Comparison of ENCODE assay signal across 8 mouse cellular contexts in the genomic region with DNA sequence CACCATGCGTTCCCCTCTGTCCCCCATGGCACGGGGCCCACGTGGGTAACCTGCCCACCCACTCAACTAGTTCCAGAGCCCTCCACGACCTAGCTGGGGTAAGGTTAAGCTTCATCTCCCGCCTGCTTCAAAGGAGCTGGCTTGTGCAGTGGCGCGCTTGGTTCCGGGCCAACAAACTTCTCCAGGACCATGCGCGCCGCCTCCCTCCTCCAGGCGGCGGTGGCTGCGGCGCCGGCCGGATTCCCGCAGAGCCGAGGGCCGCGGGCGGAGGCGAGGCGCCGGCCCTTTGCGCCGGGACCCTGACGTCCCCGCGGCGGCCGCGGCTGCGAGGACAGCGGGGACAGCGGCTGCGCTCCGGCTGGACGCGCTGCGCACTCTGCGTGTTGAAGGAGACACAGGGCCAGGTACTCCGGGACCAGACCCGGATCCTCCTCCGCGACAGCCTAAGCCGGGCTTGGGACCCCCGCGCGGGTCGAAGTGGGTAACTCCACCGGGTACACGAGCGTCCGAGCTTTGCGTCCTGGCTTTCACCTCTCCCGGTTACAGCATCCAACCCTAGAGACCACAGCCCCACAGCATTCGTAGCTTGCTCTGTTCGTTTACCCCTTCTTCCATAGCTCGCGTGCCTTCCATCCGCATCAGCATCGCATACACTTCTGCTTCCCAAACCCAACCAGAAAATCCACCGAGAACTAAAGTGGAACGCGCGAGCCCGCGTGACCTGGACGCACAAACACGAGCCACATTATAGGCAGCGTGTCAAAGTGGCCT. TPM values are rescaled to one million over a fixed set of nuclear protein-coding genes. Genes with fewer than 3 reads are reported as not detected.
DNase-seq lines count a peak whose midpoint lies in the region; ATAC-seq and TF ChIP-seq lines count a peak whose summit lies in the region.

No protein-coding gene starts in this region.

- ATAC-seq in liver, embryonic 15.5 days (ENCODE audit: insufficient read depth): no peak

- no peak for TF ChIP-seq CTCF in thymus, adult 2 months (IDR thresholded peaks at IDR 0.05; ENCODE audit: borderline replicate concordance, control insufficient read depth, extremely low read depth, insufficient read depth, low read length, poor library complexity)

- 2% methylated on average over 72 of the region's 72 CpGs for WGBS in liver, embryonic 15.5 days (ENCODE audit: insufficient replicate concordance)
- WGBS in thymus, adult 2 months: 2% methylated on average over 72 of the region's 72 CpGs

- H3K27me3 ChIP-seq in liver, embryonic 15.5 days: peaks cover 36% of the 10 kb centered on the region
- H3K27me3 ChIP-seq in thymus, adult 2 months (ENCODE audit: control insufficient read depth, insufficient read depth, low read length): no peaks in the 10 kb centered on the region; the same call in 1 of the 2 replicates

- no peak overlapping the region for H3K27ac ChIP-seq in liver, embryonic 15.5 days (replicated peaks)
- H3K27ac ChIP-seq in thymus, adult 2 months (ENCODE audit: control insufficient read depth, insufficient read depth, low read length): no peak overlapping the region

- H3K4me1 ChIP-seq in liver, embryonic 15.5 days (replicated peaks): no peaks in the 10 kb centered on the region
- no peaks in the 10 kb centered on the region for H3K4me1 ChIP-seq in thymus, adult 2 months (replicated peaks; ENCODE audit: control insufficient read depth, insufficient read depth, low read length)

- no peak for TF ChIP-seq POLR2A in thymus, adult 2 months (IDR thresholded peaks at IDR 0.05; ENCODE audit: control insufficient read depth, extremely low read depth, insufficient read depth, low read length, poor library complexity)

- peak overlapping the region; percentile 23 for H3K4me3 ChIP-seq in liver, embryonic 15.5 days (replicated peaks)
- no peak overlapping the region for H3K4me3 ChIP-seq in thymus, adult 2 months (ENCODE audit: control insufficient read depth, insufficient read depth, low read length)

- peak overlapping the region; percentile 41 for H3K4me2 ChIP-seq in liver, embryonic 15.5 days

- DNase-seq in ovary, postnatal 10 days (ENCODE audit: low spot score): peak; percentile 12
- no peak for DNase-seq in ovary, adult 18-20 months (ENCODE audit: low spot score)
- DNase-seq in embryo, embryonic 10.5 days (ENCODE audit: low spot score): peak; percentile 57
- peak; percentile 11 to 25 for DNase-seq in gastrocnemius, postnatal 36 days
- peak; percentile 20 for DNase-seq in kidney, postnatal 14 days
- peak; percentile 51 to 70 for DNase-seq in right cerebral cortex, adult 2 months (ENCODE audit: low spot score in 2 of 2)
- no peak for DNase-seq in thymus, adult 2 months

- no peaks in the 10 kb centered on the region for H3K9me3 ChIP-seq in liver, embryonic 15.5 days (replicated peaks)

- intact Hi-C loops in gastrocnemius, postnatal 36 days (cut with DNase I): loop anchor here (10.0 kb wide), 1 partner anchor 72 kb away; no protein-coding TSS in a partner anchor

- H3K9ac ChIP-seq in liver, embryonic 15.5 days: no peak overlapping the region

- no peaks in the 10 kb centered on the region for H3K36me3 ChIP-seq in liver, embryonic 15.5 days (replicated peaks)
- H3K36me3 ChIP-seq in thymus, adult 2 months (ENCODE audit: control insufficient read depth, insufficient read depth, low read length): no peaks in the 10 kb centered on the region

RNA-seq across cellular contexts. Expression of gene Col19a1, which starts 0.7 kb away (rescaled TPM):
- 1 to 10 TPM; 1.4 to 1.9 TPM for total RNA-seq in gastrocnemius, postnatal 36 days (2021)
- polyA plus RNA-seq in liver, embryonic 15.5 days (2015; fragmentation: Nextera tagmentation; extraction: Ambion mirVana): 0.03 and 0.07 TPM in 2 replicates
- polyA plus RNA-seq in thymus, adult 2 months (2012; rRNA removed): 0.10 and 0.11 TPM in 2 replicates

Comparison
In these comparisons a context has a peak if more than half of its experiments do, and no peak if none do; other contexts are left out.
1. DNase-seq: peak in ovary, postnatal 10 days (single experiment), embryo, embryonic 10.5 days (single experiment), gastrocnemius, postnatal 36 days (2 of 2), kidney, postnatal 14 days (single experiment) and right cerebral cortex, adult 2 months (2 of 2); none in ovary, adult 18-20 months (single experiment) and thymus, adult 2 months (single experiment).